Mouse (Mus musculus): ENCODE data around the gene Inf2. TPM values are rescaled to one million over a fixed set of nuclear protein-coding genes. Genes with fewer than 3 reads are reported as not detected.
A peak's percentile ranks its signal among the peaks of the same experiment; 100 is the strongest.

Inf2 gene
- polyA plus RNA-seq, 1 experiment from 2014 or later, result 2.6 TPM

GRCm38 (mm10) chr12:112590566-112591239 is 2.1 kb downstream of the Inf2 start:
- Histone ChIP-seq H3K9me3 (ENCODE audit: control insufficient read depth, low read length) (no peaks in the 10 kb centered on the region), H3K4me2 (ENCODE audit: low read depth, low read length) (no peak overlapping the region), H3K9ac (ENCODE audit: low read depth, low read length) (no peak overlapping the region), H3K27me3 (replicated peaks; ENCODE audit: control insufficient read depth, insufficient read depth, low read length) (no peaks in the 10 kb centered on the region), H3K27ac (ENCODE audit: low read length) (no peak overlapping the region), H3K4me1 (ENCODE audit: control insufficient read depth, insufficient read depth, low read length) (peaks cover 55% of the 10 kb centered on the region), H3K4me3 (ENCODE audit: low read length) (no peak overlapping the region), H3K36me3 (ENCODE audit: control insufficient read depth, insufficient read depth, low read length) (no peaks in the 10 kb centered on the region)
- WGBS, result 79% methylated on average over 8 of the region's 8 CpGs
- no peak for ATAC-seq

DNA sequence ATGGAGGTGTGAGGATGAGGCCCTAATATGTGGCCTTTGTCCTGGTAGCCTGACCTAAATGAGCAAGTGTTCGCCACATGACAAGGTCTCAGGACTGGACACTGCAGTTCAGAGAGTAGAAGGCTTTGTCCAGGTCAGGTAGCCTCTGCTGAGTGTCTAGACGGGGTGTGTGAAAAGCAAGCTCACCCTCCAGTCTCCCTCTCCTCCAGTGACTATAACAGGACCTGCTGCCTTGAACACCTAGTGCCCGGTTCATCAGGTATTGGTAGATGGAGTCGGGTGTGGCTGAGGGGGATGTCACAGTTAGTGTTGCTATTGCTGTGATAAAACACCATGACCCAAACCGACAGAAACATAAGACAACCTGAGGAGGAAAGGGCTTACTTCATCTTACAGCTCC is 2.7 kb downstream of the Inf2 start:
- Histone ChIP-seq H3K36me3 (ENCODE audit: control insufficient read depth, insufficient read depth, low read length) (no peaks in the 10 kb centered on the region), H3K4me1 (ENCODE audit: control insufficient read depth, insufficient read depth, low read length) (peaks cover 51% of the 10 kb centered on the region), H3K9ac (ENCODE audit: low read depth, low read length) (no peak overlapping the region), H3K9me3 (ENCODE audit: control insufficient read depth, low read length) (no peaks in the 10 kb centered on the region), H3K27me3 (replicated peaks; ENCODE audit: control insufficient read depth, insufficient read depth, low read length) (no peaks in the 10 kb centered on the region), H3K4me2 (ENCODE audit: low read depth, low read length) (no peak overlapping the region), H3K4me3 (ENCODE audit: low read length) (no peak overlapping the region), H3K27ac (ENCODE audit: low read length) (no peak overlapping the region)
- 93% methylated on average over 5 of the region's 5 CpGs for WGBS
- ATAC-seq, result no peak

DNA sequence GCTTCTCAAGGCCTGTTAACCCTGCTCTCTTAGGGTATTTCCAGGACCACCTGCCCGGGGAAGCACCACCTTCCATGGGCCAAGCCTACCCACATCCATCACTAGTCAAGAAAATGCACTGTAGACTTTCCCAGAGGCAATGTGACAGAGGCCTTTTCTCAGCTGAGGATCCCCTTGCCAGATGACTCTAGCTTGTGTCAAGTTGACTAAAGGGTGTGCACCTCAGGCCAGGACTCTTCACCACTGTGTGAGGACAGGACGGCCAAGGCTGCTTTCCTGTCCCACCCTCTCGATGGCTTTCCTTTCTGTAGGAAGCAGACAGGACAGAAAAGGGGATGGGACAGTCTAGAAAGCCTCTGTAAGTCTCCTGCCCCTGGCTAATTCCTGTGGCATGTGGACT is 3.1 kb downstream of the Inf2 start:
- Histone ChIP-seq H3K4me3 (ENCODE audit: low read length) (no peak overlapping the region), H3K9me3 (ENCODE audit: control insufficient read depth, low read length) (no peaks in the 10 kb centered on the region), H3K9ac (ENCODE audit: low read depth, low read length) (no peak overlapping the region), H3K27ac (ENCODE audit: low read length) (no peak overlapping the region), H3K27me3 (replicated peaks; ENCODE audit: control insufficient read depth, insufficient read depth, low read length) (no peaks in the 10 kb centered on the region), H3K4me1 (ENCODE audit: control insufficient read depth, insufficient read depth, low read length) (peaks cover 51% of the 10 kb centered on the region), H3K4me2 (ENCODE audit: low read depth, low read length) (no peak overlapping the region), H3K36me3 (ENCODE audit: control insufficient read depth, insufficient read depth, low read length) (no peaks in the 10 kb centered on the region)
- ATAC-seq, result no peak
- 88% methylated on average over 3 of the region's 3 CpGs for WGBS

GRCm38 (mm10) chr12:112592985-112593734 is 4.6 kb downstream of the Inf2 start:
- Histone ChIP-seq H3K4me1 (ENCODE audit: control insufficient read depth, insufficient read depth, low read length) (peaks cover 42% of the 10 kb centered on the region), H3K4me2 (ENCODE audit: low read depth, low read length) (no peak overlapping the region)
- WGBS, result 73% methylated on average over 21 of the region's 21 CpGs

GRCm38 (mm10) chr12:112593951-112594915 is 5.6 kb downstream of the Inf2 start:
- no peaks in the 10 kb centered on the region for H3K9me3 ChIP-seq (ENCODE audit: control insufficient read depth, low read length)
- H3K27me3 ChIP-seq (replicated peaks; ENCODE audit: control insufficient read depth, insufficient read depth, low read length), result no peaks in the 10 kb centered on the region
- no peak overlapping the region for H3K4me3 ChIP-seq (ENCODE audit: low read length)
- no peak overlapping the region for H3K4me2 ChIP-seq (ENCODE audit: low read depth, low read length)
- peak; percentile 6; the same call in 1 of the 2 replicates for ATAC-seq
- WGBS, result 66% methylated on average over 16 of the region's 16 CpGs
- H3K36me3 ChIP-seq (ENCODE audit: control insufficient read depth, insufficient read depth, low read length), result no peaks in the 10 kb centered on the region
- 0 out of 2 replicates have a peak overlapping the region, but pooled peaks have one; percentile 19 for H3K9ac ChIP-seq (ENCODE audit: low read depth, low read length)
- peak overlapping the region; percentile 43 for H3K27ac ChIP-seq (ENCODE audit: low read length)
- H3K4me1 ChIP-seq (ENCODE audit: control insufficient read depth, insufficient read depth, low read length), result peaks cover 33% of the 10 kb centered on the region

More at GRCm38 (mm10) chr12:112592985-112593734, 4.6 kb downstream of the Inf2 start:
- Histone ChIP-seq H3K27me3 (replicated peaks; ENCODE audit: control insufficient read depth, insufficient read depth, low read length) (no peaks in the 10 kb centered on the region), H3K27ac (ENCODE audit: low read length) (no peak overlapping the region), H3K9ac (ENCODE audit: low read depth, low read length) (0 out of 2 replicates have a peak overlapping the region, but pooled peaks have one; percentile 12), H3K9me3 (ENCODE audit: control insufficient read depth, low read length) (no peaks in the 10 kb centered on the region), H3K36me3 (ENCODE audit: control insufficient read depth, insufficient read depth, low read length) (no peaks in the 10 kb centered on the region), H3K4me3 (ENCODE audit: low read length) (no peak overlapping the region)
- ATAC-seq, result no peak

DNA sequence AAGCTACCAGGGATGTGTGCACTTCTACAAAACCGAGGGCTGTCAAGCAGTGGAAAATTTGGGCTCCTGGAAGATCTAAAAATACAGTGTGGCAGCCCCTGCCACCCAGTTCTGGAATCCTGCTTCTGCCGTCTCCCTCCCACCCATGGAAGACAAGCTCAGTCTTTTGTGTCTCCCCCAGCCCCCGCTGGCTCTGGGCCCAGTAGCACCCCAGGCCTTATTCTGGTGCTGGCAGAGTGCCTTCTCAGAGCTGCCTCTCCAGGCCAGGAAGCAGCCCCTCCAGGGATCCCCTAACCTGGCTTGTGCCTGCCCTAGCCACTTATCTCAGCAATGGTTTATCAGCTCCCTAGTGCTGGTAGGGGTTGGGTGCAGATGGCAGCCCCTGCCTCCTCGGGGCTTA is 6.4 kb downstream of the Inf2 start:
- Histone ChIP-seq H3K36me3 (ENCODE audit: control insufficient read depth, insufficient read depth, low read length) (no peaks in the 10 kb centered on the region), H3K9me3 (ENCODE audit: control insufficient read depth, low read length) (no peaks in the 10 kb centered on the region), H3K9ac (ENCODE audit: low read depth, low read length) (no peak overlapping the region), H3K4me2 (ENCODE audit: low read depth, low read length) (no peak overlapping the region), H3K27ac (ENCODE audit: low read length) (peak overlapping the region; percentile 43), H3K4me1 (ENCODE audit: control insufficient read depth, insufficient read depth, low read length) (peaks cover 31% of the 10 kb centered on the region), H3K27me3 (replicated peaks; ENCODE audit: control insufficient read depth, insufficient read depth, low read length) (no peaks in the 10 kb centered on the region), H3K4me3 (ENCODE audit: low read length) (no peak overlapping the region)
- ATAC-seq, result no peak
- WGBS, result 51% methylated on average over 4 of the region's 4 CpGs

DNA sequence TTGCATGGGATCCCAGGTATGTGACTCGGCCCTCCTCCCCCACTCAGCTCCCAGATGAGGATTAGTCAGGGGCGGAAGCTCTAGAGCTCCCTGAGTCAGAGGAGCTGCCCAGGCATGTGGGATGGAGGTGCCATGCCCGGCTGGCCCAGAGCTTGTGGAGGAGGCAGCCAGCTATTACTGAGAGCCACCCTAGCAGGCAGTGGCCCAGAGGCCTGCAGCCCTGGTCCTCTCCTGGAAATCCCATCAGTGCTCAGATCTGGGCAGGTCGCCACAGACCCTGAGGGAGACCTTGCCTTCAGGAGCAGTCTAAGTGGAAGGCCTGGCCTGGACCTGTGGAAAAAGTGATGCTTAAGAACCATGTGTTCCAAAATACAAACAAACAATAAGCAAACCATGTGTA is 7.0 kb downstream of the Inf2 start:
- Histone ChIP-seq H3K4me3 (ENCODE audit: low read length) (no peak overlapping the region), H3K4me2 (ENCODE audit: low read depth, low read length) (no peak overlapping the region), H3K9ac (ENCODE audit: low read depth, low read length) (no peak overlapping the region), H3K27ac (ENCODE audit: low read length) (no peak overlapping the region), H3K36me3 (ENCODE audit: control insufficient read depth, insufficient read depth, low read length) (no peaks in the 10 kb centered on the region), H3K27me3 (replicated peaks; ENCODE audit: control insufficient read depth, insufficient read depth, low read length) (no peaks in the 10 kb centered on the region), H3K9me3 (ENCODE audit: control insufficient read depth, low read length) (no peaks in the 10 kb centered on the region), H3K4me1 (ENCODE audit: control insufficient read depth, insufficient read depth, low read length) (peaks cover 30% of the 10 kb centered on the region)
- 75% methylated on average over 4 of the region's 4 CpGs for WGBS
- no peak for ATAC-seq

- H3K4me3 ChIP-seq (ENCODE audit: low read length), result no peak overlapping the region
- no peaks in the 10 kb centered on the region for H3K27me3 ChIP-seq (replicated peaks; ENCODE audit: control insufficient read depth, insufficient read depth, low read length)
- no peak for ATAC-seq
- no peak overlapping the region for H3K9ac ChIP-seq (ENCODE audit: low read depth, low read length)
- H3K4me2 ChIP-seq (ENCODE audit: low read depth, low read length), result no peak overlapping the region
- 68% methylated on average over 9 of the region's 9 CpGs for WGBS
- H3K27ac ChIP-seq (ENCODE audit: low read length), result no peak overlapping the region
- peaks cover 27% of the 10 kb centered on the region for H3K4me1 ChIP-seq (ENCODE audit: control insufficient read depth, insufficient read depth, low read length)
- no peaks in the 10 kb centered on the region for H3K9me3 ChIP-seq (ENCODE audit: control insufficient read depth, low read length)
- H3K36me3 ChIP-seq (ENCODE audit: control insufficient read depth, insufficient read depth, low read length), result no peaks in the 10 kb centered on the region
These were observed 7.9 kb downstream of the Inf2 start for GRCm38 (mm10) chr12:112596454-112596853.
